Mouse (Mus musculus): ENCODE measurements around the gene Smco3. TPM values are rescaled to one million over a fixed set of nuclear protein-coding genes. Genes with fewer than 3 reads are reported as not detected.

Smco3 gene
- polyA plus RNA-seq, 1 experiment from 2014 or later = not detected

DNA sequence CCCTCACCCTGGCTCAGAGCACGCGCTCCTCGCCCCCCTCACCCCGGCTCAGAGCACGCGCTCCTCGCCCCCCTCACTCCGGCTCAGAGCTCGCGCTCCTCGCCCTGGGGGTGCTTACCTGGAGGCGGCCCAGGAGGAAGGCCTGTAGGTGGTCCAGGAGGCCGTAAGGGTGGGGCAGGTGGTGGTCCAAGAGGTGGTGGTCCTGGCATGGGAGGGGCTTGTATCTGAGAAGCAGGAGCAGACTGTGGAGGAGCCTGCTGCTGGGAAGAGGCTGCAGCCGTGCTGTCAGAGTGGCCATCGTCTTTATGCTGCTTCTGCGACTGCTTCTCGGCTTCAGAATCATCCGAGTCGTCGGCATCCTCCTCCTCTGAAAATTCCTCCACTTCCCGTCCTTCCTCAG lies 18.4 kb downstream of the Smco3 start:
- Histone ChIP-seq H3K27me3 (ENCODE audit: control insufficient read depth, insufficient read depth, low read length) (no peaks in the 10 kb centered on the region), H3K9ac (ENCODE audit: low read length) (no peak overlapping the region), H3K27ac (ENCODE audit: low read length) (no peak overlapping the region), H3K9me3 (replicated peaks; ENCODE audit: control insufficient read depth, low read length) (no peaks in the 10 kb centered on the region), H3K36me3 (ENCODE audit: control insufficient read depth, insufficient read depth) (peaks cover 77% of the 10 kb centered on the region), H3K4me2 (ENCODE audit: low read depth, low read length) (no peak overlapping the region), H3K4me3 (ENCODE audit: low read length) (no peak overlapping the region), H3K4me1 (ENCODE audit: control insufficient read depth, insufficient read depth, low read length) (peaks cover 5% of the 10 kb centered on the region)
- WGBS = 91% methylated on average over 21 of the region's 21 CpGs
- ATAC-seq (replicated peaks; ENCODE audit: extremely low read depth, insufficient read depth, low FRiP score) = no peak

- no peak overlapping the region for H3K9ac ChIP-seq (ENCODE audit: low read length)
- 94% methylated on average over 7 of the region's 7 CpGs for WGBS
- no peaks in the 10 kb centered on the region for H3K27me3 ChIP-seq (ENCODE audit: control insufficient read depth, insufficient read depth, low read length)
- H3K4me3 ChIP-seq (ENCODE audit: low read length) = no peak overlapping the region
- no peaks in the 10 kb centered on the region for H3K4me1 ChIP-seq (ENCODE audit: control insufficient read depth, insufficient read depth, low read length)
- no peak overlapping the region for H3K27ac ChIP-seq (ENCODE audit: low read length)
- H3K9me3 ChIP-seq (replicated peaks; ENCODE audit: control insufficient read depth, low read length) = no peaks in the 10 kb centered on the region
- peaks cover 64% of the 10 kb centered on the region for H3K36me3 ChIP-seq (ENCODE audit: control insufficient read depth, insufficient read depth)
- no peak for ATAC-seq (replicated peaks; ENCODE audit: extremely low read depth, insufficient read depth, low FRiP score)
- H3K4me2 ChIP-seq (ENCODE audit: low read depth, low read length) = no peak overlapping the region
Observed at GRCm38 (mm10) chr6:136815381-136815780, 19.9 kb downstream of the Smco3 start.

GRCm38 (mm10) chr6:136813117-136813516 lies 22.1 kb downstream of the Smco3 start:
- ATAC-seq (replicated peaks; ENCODE audit: extremely low read depth, insufficient read depth, low FRiP score) = no peak
- Histone ChIP-seq H3K4me3 (ENCODE audit: low read length) (no peak overlapping the region), H3K9ac (ENCODE audit: low read length) (no peak overlapping the region), H3K9me3 (replicated peaks; ENCODE audit: control insufficient read depth, low read length) (no peaks in the 10 kb centered on the region), H3K36me3 (ENCODE audit: control insufficient read depth, insufficient read depth) (peaks cover 50% of the 10 kb centered on the region), H3K27ac (ENCODE audit: low read length) (no peak overlapping the region), H3K27me3 (ENCODE audit: control insufficient read depth, insufficient read depth, low read length) (no peaks in the 10 kb centered on the region), H3K4me1 (ENCODE audit: control insufficient read depth, insufficient read depth, low read length) (peaks cover 12% of the 10 kb centered on the region), H3K4me2 (ENCODE audit: low read depth, low read length) (no peak overlapping the region)
- WGBS = 37% methylated on average over 4 of the region's 4 CpGs

DNA sequence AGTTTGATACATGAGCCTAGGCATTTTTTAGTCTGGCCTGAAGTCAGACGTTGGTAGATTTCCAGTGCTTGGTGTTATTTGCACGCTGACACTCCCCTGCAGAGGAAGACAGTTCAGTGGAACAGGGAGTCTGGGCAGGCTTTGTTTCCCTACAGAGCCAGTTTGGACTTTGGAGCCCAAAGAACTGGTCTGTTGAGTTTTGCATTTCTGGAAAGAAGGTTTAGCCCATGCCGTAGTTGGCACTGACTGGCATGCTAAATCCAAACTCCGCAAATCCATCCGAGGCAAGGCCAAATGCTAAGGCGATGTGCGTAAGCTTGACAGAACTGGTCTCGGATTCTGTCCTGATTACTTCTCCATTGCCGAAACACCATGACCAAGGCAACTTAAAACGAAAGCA lies 24.1 kb downstream of the Smco3 start:
- H3K4me2 ChIP-seq (ENCODE audit: low read depth, low read length) = no peak overlapping the region
- H3K27ac ChIP-seq (ENCODE audit: low read length) = no peak overlapping the region
- H3K9me3 ChIP-seq (replicated peaks; ENCODE audit: control insufficient read depth, low read length) = no peaks in the 10 kb centered on the region
- no peaks in the 10 kb centered on the region for H3K27me3 ChIP-seq (ENCODE audit: control insufficient read depth, insufficient read depth, low read length)
- H3K9ac ChIP-seq (ENCODE audit: low read length) = no peak overlapping the region
- H3K4me3 ChIP-seq (ENCODE audit: low read length) = no peak overlapping the region
- peaks cover 33% of the 10 kb centered on the region for H3K36me3 ChIP-seq (ENCODE audit: control insufficient read depth, insufficient read depth)
- no peak for ATAC-seq (replicated peaks; ENCODE audit: extremely low read depth, insufficient read depth, low FRiP score)
- H3K4me1 ChIP-seq (ENCODE audit: control insufficient read depth, insufficient read depth, low read length) = peaks cover 15% of the 10 kb centered on the region
- WGBS = 86% methylated on average over 10 of the region's 10 CpGs

- Histone ChIP-seq H3K36me3 (ENCODE audit: control insufficient read depth, insufficient read depth) (peaks cover 20% of the 10 kb centered on the region), H3K9ac (ENCODE audit: low read length) (0 out of 2 replicates have a peak overlapping the region, but pooled peaks have one; percentile 88), H3K27me3 (ENCODE audit: control insufficient read depth, insufficient read depth, low read length) (no peaks in the 10 kb centered on the region)
Observed at GRCm38 (mm10) chr6:136809673-136810072, 25.6 kb downstream of the Smco3 start.

DNA sequence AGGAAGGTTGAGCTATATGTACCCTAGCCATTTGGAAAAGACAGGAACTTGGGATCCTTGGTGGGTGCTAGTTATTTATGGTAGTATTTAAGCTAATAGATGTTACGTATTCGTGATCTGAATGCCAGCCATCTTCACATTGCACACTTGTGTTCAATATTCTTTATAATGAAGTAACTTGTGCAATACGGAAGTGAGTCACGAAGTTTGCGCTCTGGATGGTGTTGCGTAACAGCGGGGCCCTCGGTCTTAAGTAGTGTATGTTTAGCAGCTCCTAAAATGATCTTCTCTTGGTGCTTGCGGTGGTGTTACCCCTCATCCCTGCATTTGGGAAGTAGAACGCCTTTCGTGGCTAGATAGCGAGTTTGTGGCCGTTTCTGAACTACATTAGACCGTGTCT lies 26.2 kb downstream of the Smco3 start:
- Histone ChIP-seq H3K9ac (ENCODE audit: low read length) (peak overlapping the region; percentile 88), H3K4me1 (ENCODE audit: control insufficient read depth, insufficient read depth, low read length) (peaks cover 19% of the 10 kb centered on the region), H3K4me2 (ENCODE audit: low read depth, low read length) (peak overlapping the region; percentile 99), H3K9me3 (replicated peaks; ENCODE audit: control insufficient read depth, low read length) (no peaks in the 10 kb centered on the region), H3K27ac (ENCODE audit: low read length) (peak overlapping the region; percentile 29; the same call in 1 of the 2 replicates), H3K36me3 (ENCODE audit: control insufficient read depth, insufficient read depth) (peaks cover 14% of the 10 kb centered on the region), H3K27me3 (ENCODE audit: control insufficient read depth, insufficient read depth, low read length) (no peaks in the 10 kb centered on the region), H3K4me3 (ENCODE audit: low read length) (peak overlapping the region; percentile 93)
- ATAC-seq (replicated peaks; ENCODE audit: extremely low read depth, insufficient read depth, low FRiP score) = no peak
- 22% methylated on average over 14 of the region's 14 CpGs for WGBS

More at GRCm38 (mm10) chr6:136809673-136810072, 25.6 kb downstream of the Smco3 start:
- 65% methylated on average over 13 of the region's 13 CpGs for WGBS
- H3K9me3 ChIP-seq (replicated peaks; ENCODE audit: control insufficient read depth, low read length) = no peaks in the 10 kb centered on the region
- no peak for ATAC-seq (replicated peaks; ENCODE audit: extremely low read depth, insufficient read depth, low FRiP score)
- peaks cover 19% of the 10 kb centered on the region for H3K4me1 ChIP-seq (ENCODE audit: control insufficient read depth, insufficient read depth, low read length)
- H3K27ac ChIP-seq (ENCODE audit: low read length) = no peak overlapping the region
- H3K4me3 ChIP-seq (ENCODE audit: low read length) = peak overlapping the region; percentile 93
- peak overlapping the region; percentile 99 for H3K4me2 ChIP-seq (ENCODE audit: low read depth, low read length)

GRCm38 (mm10) chr6:136808631-136809046 lies 26.6 kb downstream of the Smco3 start:
- Histone ChIP-seq H3K27ac (ENCODE audit: low read length) (peak overlapping the region; percentile 29), H3K9ac (ENCODE audit: low read length) (peak overlapping the region; percentile 88), H3K4me2 (ENCODE audit: low read depth, low read length) (peak overlapping the region; percentile 99), H3K27me3 (ENCODE audit: control insufficient read depth, insufficient read depth, low read length) (no peaks in the 10 kb centered on the region), H3K36me3 (ENCODE audit: control insufficient read depth, insufficient read depth) (peaks cover 10% of the 10 kb centered on the region), H3K4me1 (ENCODE audit: control insufficient read depth, insufficient read depth, low read length) (peaks cover 19% of the 10 kb centered on the region), H3K4me3 (ENCODE audit: low read length) (peak overlapping the region; percentile 93), H3K9me3 (replicated peaks; ENCODE audit: control insufficient read depth, low read length) (no peaks in the 10 kb centered on the region)
- peak; percentile 5; the same call in 1 of the 2 replicates for ATAC-seq (replicated peaks; ENCODE audit: extremely low read depth, insufficient read depth, low FRiP score)
- WGBS = under 1% methylated on average over 28 of the region's 28 CpGs

DNA sequence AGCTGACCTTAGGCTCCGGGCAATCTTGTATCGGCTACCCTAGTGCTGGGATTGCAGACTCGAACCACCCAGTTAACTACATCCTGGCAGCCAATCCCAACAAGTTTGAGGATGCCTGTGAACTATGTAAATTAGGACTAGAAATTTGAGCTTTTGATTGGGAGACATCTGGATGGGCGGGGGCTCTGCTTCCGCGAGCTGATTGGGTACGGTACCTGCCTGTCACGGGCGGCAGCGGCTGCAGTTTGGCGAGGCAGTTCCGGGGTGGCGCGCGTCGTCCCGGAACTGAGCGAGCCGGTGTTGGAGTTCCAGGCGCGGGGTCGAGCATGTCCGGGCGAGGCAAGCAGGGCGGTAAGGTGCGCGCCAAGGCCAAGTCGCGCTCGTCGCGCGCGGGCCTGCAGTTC lies 27.2 kb downstream of the Smco3 start, which contains the start of gene H2afj:
H2afj (plus strand) TSS at position 231 of the 404 bp plus-strand sequence.
- no peaks in the 10 kb centered on the region for H3K9me3 ChIP-seq (replicated peaks; ENCODE audit: control insufficient read depth, low read length)
- peaks cover 21% of the 10 kb centered on the region for H3K4me1 ChIP-seq (ENCODE audit: control insufficient read depth, insufficient read depth, low read length)
- H3K36me3 ChIP-seq (ENCODE audit: control insufficient read depth, insufficient read depth) = peaks cover 9% of the 10 kb centered on the region
- H3K4me3 ChIP-seq (ENCODE audit: low read length) = peak within 1 kb of the TSS; percentile 93
- peak; percentile 86 for ATAC-seq (replicated peaks; ENCODE audit: extremely low read depth, insufficient read depth, low FRiP score)
- no peaks in the 10 kb centered on the region for H3K27me3 ChIP-seq (ENCODE audit: control insufficient read depth, insufficient read depth, low read length)
- H3K9ac ChIP-seq (ENCODE audit: low read length) = peak within 1 kb of the TSS; percentile 88
- WGBS = under 1% methylated on average over 34 of the region's 34 CpGs
- H3K4me2 ChIP-seq (ENCODE audit: low read depth, low read length) = peak within 1 kb of the TSS; percentile 99
- peak within 1 kb of the TSS; percentile 66 for H3K27ac ChIP-seq (ENCODE audit: low read length)

GRCm38 (mm10) chr6:136807395-136808013 lies 27.7 kb downstream of the Smco3 start:
- 27% methylated on average over 18 of the region's 18 CpGs for WGBS
- H3K27ac ChIP-seq (ENCODE audit: low read length) = peak overlapping the region; percentile 66
- peaks cover 25% of the 10 kb centered on the region for H3K4me1 ChIP-seq (ENCODE audit: control insufficient read depth, insufficient read depth, low read length)
- H3K4me2 ChIP-seq (ENCODE audit: low read depth, low read length) = peak overlapping the region; percentile 65
- peak overlapping the region; percentile 35 for H3K9ac ChIP-seq (ENCODE audit: low read length)
- ATAC-seq (replicated peaks; ENCODE audit: extremely low read depth, insufficient read depth, low FRiP score) = no peak
- H3K27me3 ChIP-seq (ENCODE audit: control insufficient read depth, insufficient read depth, low read length) = no peaks in the 10 kb centered on the region
- no peaks in the 10 kb centered on the region for H3K9me3 ChIP-seq (replicated peaks; ENCODE audit: control insufficient read depth, low read length)
- H3K36me3 ChIP-seq (ENCODE audit: control insufficient read depth, insufficient read depth) = peaks cover 7% of the 10 kb centered on the region
- peak overlapping the region; percentile 93 for H3K4me3 ChIP-seq (ENCODE audit: low read length)

Measured in heart, embryonic 16.5 days (tissue).